Mouse (Mus musculus): ENCODE measurements around the gene Gm7247.
"Not testable (repeated sequence)": the region's sequence is repeated elsewhere in the genome, so short reads cannot be mapped to it uniquely, and the experiment has no call there.

Gm7247 gene

GRCm38 (mm10) chr14:51495781-51496180, 134.2 kb downstream of the Gm7247 start:
- DNase-seq (ENCODE audit: low spot score) = no peak

GRCm38 (mm10) chr14:51496955-51497354, 135.4 kb downstream of the Gm7247 start:
- DNase-seq (ENCODE audit: low spot score) = no peak

- DNase-seq (ENCODE audit: low spot score) = no peak
Observed at GRCm38 (mm10) chr14:51497958-51498357, 136.4 kb downstream of the Gm7247 start.

DNA sequence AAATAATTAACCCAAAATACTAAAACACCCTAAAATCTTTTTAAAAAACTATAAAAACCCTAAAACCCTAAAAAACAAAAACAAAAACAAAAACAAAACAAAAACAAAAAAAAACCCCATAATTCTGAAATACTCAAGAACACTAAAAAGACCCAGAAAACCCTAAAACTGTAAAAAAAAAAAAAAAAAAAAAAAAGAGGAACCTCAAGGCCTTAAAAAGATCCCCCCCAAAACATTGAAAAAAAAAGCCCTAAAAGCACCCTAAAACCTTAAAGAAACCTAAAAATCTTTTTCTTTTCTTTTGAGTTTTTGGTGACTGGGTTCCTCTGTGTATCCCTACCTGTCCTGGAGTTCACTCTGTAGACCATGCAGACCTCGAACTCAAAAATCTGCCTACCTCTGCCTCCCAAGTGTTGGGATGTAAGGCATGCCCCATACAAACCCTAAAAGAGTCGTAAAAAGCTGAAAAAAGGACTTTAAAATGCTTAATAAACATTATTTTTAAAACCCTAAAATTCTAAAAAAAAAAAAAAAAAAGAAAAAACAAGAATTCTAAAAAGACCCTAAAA, 138.2 kb downstream of the Gm7247 start:
- no peak for DNase-seq (ENCODE audit: low spot score)

- no peak for DNase-seq (ENCODE audit: low spot score)
Observed at GRCm38 (mm10) chr14:51500461-51500860, 138.9 kb downstream of the Gm7247 start.

GRCm38 (mm10) chr14:51507416-51507815, 145.9 kb downstream of the Gm7247 start:
- DNase-seq (ENCODE audit: low spot score) = no peak

- no peak for DNase-seq (ENCODE audit: low spot score)
Observed at GRCm38 (mm10) chr14:51552490-51552889, 190.9 kb downstream of the Gm7247 start, which contains the start of gene Gm5622. Gm5622 (plus strand) TSS chr14:51552790.

DNA sequence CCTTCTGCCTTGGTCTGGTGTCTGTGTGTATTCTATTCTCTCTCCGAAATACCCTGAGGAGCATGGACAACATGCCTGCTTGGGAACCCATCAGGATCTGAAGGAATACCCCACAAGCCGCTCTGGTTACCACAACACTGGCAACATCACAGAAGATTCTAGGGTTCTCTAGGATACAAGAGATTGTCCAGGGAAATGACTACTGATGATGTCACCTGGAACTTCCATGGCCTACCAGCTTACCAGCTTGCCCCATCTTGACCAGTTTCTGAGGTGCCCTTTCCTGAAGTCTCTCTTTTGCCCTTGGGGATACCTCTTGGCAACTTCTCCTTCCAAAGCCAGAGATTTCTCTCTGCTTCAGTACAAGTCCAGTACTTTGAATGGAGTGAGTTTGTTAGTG, 212.4 kb downstream of the Gm7247 start, which contains the start of gene Gm17175:
Gene Gm17175 (minus strand): TSS at position 101 of the 400 bp plus-strand sequence.
- not testable (repeated sequence) for DNase-seq (ENCODE audit: low spot score)

DNA sequence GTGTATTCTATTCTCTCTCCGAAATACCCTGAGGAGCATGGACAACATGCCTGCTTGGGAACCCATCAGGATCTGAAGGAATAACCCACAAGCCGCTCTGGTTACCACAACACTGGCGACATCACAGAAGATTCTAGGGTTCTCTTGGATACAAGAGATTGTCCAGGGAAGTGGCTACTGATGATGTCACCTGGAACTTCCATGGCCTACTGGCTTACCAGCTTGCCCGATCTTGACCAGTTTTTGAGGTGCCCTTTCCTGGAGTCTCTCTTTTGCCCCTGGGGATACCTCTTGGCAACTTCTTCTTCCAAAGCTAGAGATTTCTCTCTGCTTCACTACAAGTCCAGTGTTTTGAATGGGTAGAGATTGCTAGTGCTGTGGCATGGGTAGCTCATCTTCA, 230.5 kb downstream of the Gm7247 start, which contains the start of gene Gm17174:
Gene Gm17174 (minus strand): TSS at position 101 of the 400 bp plus-strand sequence.
- not testable (repeated sequence) for DNase-seq (ENCODE audit: low spot score)

GRCm38 (mm10) chr14:51611210-51611609, 249.7 kb downstream of the Gm7247 start, which contains the start of gene Gm17078:
Gm17078 (minus strand) TSS chr14:51611310.
- no peak for DNase-seq (ENCODE audit: low spot score)

Data from urinary bladder, postnatal 10 days (tissue).